Mouse (Mus musculus): ENCODE measurements around the gene Opcml. TPM values are rescaled to one million over a fixed set of nuclear protein-coding genes. Genes with fewer than 3 reads are reported as not detected.

The Opcml gene
- polyA plus RNA-seq, 2 experiments, result 3.7 to 5.5 TPM

DNA sequence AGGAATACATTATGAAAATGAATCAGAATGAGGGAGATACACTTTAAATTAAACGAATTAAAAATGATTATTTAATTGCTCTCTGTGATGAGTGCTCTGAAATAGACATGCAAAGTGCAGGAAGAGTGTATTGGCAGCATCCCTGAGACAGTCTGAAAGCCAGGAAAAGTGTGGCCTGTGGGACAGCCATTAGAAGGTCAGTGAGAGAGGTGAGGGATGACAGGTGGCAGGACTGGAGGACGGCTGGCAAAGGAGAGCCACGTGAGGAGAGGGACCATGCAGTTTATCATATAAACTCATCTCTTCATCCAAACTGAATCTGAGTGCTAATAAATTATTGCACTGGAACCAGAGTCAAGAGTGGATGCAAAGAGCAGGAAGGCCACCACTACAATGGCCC lies 796.7 kb downstream of the Opcml start:
- DNase-seq (ENCODE audit: low spot score) (no peak), ATAC-seq (ENCODE audit: low FRiP score, low read depth) (no peak)
- Histone ChIP-seq H3K4me1 (ENCODE audit: control insufficient read depth, insufficient read depth, low read length) (no peaks in the 10 kb centered on the region), H3K9ac (ENCODE audit: low read depth, low read length, severe bottlenecking) (no peak overlapping the region), H3K27me3 (ENCODE audit: control insufficient read depth, insufficient read depth, low read length) (no peaks in the 10 kb centered on the region), H3K36me3 (ENCODE audit: control insufficient read depth, insufficient read depth, low read length) (no peaks in the 10 kb centered on the region), H3K4me2 (replicated peaks; ENCODE audit: low read depth, low read length, severe bottlenecking) (no peak overlapping the region), H3K4me3 (replicated peaks; ENCODE audit: low read length) (no peak overlapping the region), H3K9me3 (ENCODE audit: control insufficient read depth, low read length) (no peaks in the 10 kb centered on the region), H3K27ac (replicated peaks; ENCODE audit: low read depth, low read length) (no peak overlapping the region)
- TF ChIP-seq POLR2A (IDR thresholded peaks at IDR 0.05; ENCODE audit: borderline replicate concordance, extremely low read depth, insufficient read depth, insufficient read length), result no peak
- 77% methylated on average over 3 of the region's 3 CpGs for WGBS

DNA sequence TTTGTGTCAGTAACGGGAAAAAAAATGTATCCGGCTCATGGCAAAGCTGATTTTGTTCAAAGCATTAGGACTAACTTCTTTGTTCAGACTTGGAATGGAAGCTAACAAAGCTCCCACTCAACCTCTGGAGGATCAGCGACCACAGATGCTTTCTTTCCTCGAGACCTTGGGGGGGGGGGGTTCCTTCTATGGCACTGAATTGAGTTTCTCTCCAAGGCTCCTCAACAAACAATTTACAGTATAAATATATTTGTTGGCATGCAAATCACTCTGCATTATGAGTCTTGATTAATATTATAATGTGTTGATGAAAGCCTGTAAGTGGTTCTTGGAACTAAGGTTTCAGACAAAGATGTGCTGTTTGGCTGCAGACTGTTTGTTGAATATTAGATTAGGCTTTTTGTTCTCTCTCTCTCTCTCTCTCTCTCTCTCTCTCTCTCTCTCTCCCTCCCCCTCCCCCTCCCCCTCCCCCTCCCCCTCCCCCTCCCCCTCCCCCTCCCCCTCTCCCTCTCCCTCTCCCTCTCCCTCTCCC lies 797.3 kb downstream of the Opcml start:
- H3K4me3 ChIP-seq (replicated peaks; ENCODE audit: low read length), result no peak overlapping the region
- H3K4me1 ChIP-seq (ENCODE audit: control insufficient read depth, insufficient read depth, low read length), result no peaks in the 10 kb centered on the region
- 88% methylated on average over 4 of the region's 4 CpGs for WGBS
- no peak overlapping the region for H3K27ac ChIP-seq (replicated peaks; ENCODE audit: low read depth, low read length)
- TF ChIP-seq POLR2A (IDR thresholded peaks at IDR 0.05; ENCODE audit: borderline replicate concordance, extremely low read depth, insufficient read depth, insufficient read length), result no peak
- no peaks in the 10 kb centered on the region for H3K27me3 ChIP-seq (ENCODE audit: control insufficient read depth, insufficient read depth, low read length)
- no peak for DNase-seq (ENCODE audit: low spot score)
- no peak overlapping the region for H3K9ac ChIP-seq (ENCODE audit: low read depth, low read length, severe bottlenecking)
- H3K4me2 ChIP-seq (replicated peaks; ENCODE audit: low read depth, low read length, severe bottlenecking), result no peak overlapping the region
- H3K9me3 ChIP-seq (ENCODE audit: control insufficient read depth, low read length), result no peaks in the 10 kb centered on the region
- no peaks in the 10 kb centered on the region for H3K36me3 ChIP-seq (ENCODE audit: control insufficient read depth, insufficient read depth, low read length)
- ATAC-seq (ENCODE audit: low FRiP score, low read depth), result no peak

DNA sequence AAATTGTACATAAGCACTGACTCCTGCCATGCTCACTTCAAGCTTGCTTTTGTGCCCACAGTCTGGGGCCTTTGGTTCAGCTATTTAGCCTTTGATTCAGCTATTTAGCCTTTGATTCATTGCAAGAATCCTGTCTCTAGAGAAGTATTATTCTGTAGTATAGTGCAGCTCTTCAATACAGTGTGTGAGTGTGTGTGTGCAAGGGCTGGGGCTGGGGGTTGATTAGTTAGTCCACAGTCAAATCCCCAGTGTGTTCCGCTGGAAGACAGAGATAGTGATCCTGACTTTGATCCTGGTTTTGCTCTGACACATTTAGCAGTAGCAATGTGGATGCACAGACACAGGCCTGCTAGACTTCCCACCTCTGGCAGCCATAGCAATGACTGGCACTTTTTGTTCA lies 797.9 kb downstream of the Opcml start:
- no peak for ATAC-seq (ENCODE audit: low FRiP score, low read depth)
- no peak for TF ChIP-seq POLR2A (IDR thresholded peaks at IDR 0.05; ENCODE audit: borderline replicate concordance, extremely low read depth, insufficient read depth, insufficient read length)
- Histone ChIP-seq H3K9me3 (ENCODE audit: control insufficient read depth, low read length) (no peaks in the 10 kb centered on the region), H3K9ac (ENCODE audit: low read depth, low read length, severe bottlenecking) (no peak overlapping the region), H3K27me3 (ENCODE audit: control insufficient read depth, insufficient read depth, low read length) (no peaks in the 10 kb centered on the region), H3K4me1 (ENCODE audit: control insufficient read depth, insufficient read depth, low read length) (no peaks in the 10 kb centered on the region), H3K36me3 (ENCODE audit: control insufficient read depth, insufficient read depth, low read length) (no peaks in the 10 kb centered on the region), H3K4me3 (replicated peaks; ENCODE audit: low read length) (no peak overlapping the region), H3K27ac (replicated peaks; ENCODE audit: low read depth, low read length) (no peak overlapping the region), H3K4me2 (replicated peaks; ENCODE audit: low read depth, low read length, severe bottlenecking) (no peak overlapping the region)
- DNase-seq (ENCODE audit: low spot score), result no peak
- WGBS, result 92% methylated on average over 1 of the region's 1 CpGs

DNA sequence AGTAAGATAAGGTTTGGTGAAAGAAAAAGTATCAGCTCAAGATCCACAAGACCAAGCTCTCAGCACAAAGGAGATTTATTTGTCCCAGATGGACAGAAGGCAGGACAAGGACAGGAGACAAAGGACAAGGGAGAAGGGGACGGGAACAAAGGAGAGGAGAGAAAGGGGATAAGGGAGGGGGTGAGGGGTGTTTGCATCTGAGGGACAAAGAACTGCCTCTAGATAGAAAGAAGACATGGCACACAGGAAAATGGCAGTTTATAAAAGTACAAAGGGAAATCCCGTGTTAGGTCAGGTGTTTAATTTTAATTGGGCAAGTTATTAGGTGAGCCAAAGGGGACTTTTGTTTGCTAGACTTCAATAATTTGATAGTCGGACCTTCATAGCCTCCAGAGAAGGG lies 801.6 kb downstream of the Opcml start:
- no peak overlapping the region for H3K9ac ChIP-seq (ENCODE audit: low read depth, low read length, severe bottlenecking)
- H3K36me3 ChIP-seq (ENCODE audit: control insufficient read depth, insufficient read depth, low read length), result no peaks in the 10 kb centered on the region
- no peak for DNase-seq (ENCODE audit: low spot score)
- no peak for TF ChIP-seq POLR2A (IDR thresholded peaks at IDR 0.05; ENCODE audit: borderline replicate concordance, extremely low read depth, insufficient read depth, insufficient read length)
- H3K9me3 ChIP-seq (ENCODE audit: control insufficient read depth, low read length), result no peaks in the 10 kb centered on the region
- no peak overlapping the region for H3K27ac ChIP-seq (replicated peaks; ENCODE audit: low read depth, low read length)
- no peaks in the 10 kb centered on the region for H3K27me3 ChIP-seq (ENCODE audit: control insufficient read depth, insufficient read depth, low read length)
- no peaks in the 10 kb centered on the region for H3K4me1 ChIP-seq (ENCODE audit: control insufficient read depth, insufficient read depth, low read length)
- WGBS, result 35% methylated on average over 3 of the region's 3 CpGs
- no peak overlapping the region for H3K4me3 ChIP-seq (replicated peaks; ENCODE audit: low read length)
- no peak for ATAC-seq (ENCODE audit: low FRiP score, low read depth)
- H3K4me2 ChIP-seq (replicated peaks; ENCODE audit: low read depth, low read length, severe bottlenecking), result no peak overlapping the region

DNA sequence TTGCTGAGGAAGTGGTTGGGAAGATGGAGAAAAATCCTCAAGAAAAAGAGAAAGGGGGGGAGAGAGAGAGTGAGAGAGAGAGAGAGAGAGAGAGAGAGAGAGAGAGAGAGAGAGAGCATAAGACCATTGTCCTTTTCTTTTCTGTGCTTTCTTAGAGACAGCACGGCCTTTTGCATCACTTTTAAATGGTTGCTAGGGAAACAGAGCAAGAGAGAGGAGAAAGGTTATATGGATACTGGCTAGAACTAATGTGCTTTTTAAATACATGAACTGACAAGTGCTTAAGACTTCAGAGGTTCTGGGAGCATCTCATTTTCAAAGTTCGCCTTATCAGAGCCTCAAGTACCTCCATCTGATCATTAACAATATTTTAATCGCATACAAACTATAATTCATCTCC lies 804.5 kb downstream of the Opcml start:
- Histone ChIP-seq H3K9ac (ENCODE audit: low read depth, low read length, severe bottlenecking) (no peak overlapping the region), H3K4me3 (replicated peaks; ENCODE audit: low read length) (no peak overlapping the region), H3K36me3 (ENCODE audit: control insufficient read depth, insufficient read depth, low read length) (no peaks in the 10 kb centered on the region), H3K4me1 (ENCODE audit: control insufficient read depth, insufficient read depth, low read length) (no peaks in the 10 kb centered on the region), H3K27me3 (ENCODE audit: control insufficient read depth, insufficient read depth, low read length) (no peaks in the 10 kb centered on the region), H3K27ac (replicated peaks; ENCODE audit: low read depth, low read length) (no peak overlapping the region), H3K4me2 (replicated peaks; ENCODE audit: low read depth, low read length, severe bottlenecking) (no peak overlapping the region), H3K9me3 (ENCODE audit: control insufficient read depth, low read length) (no peaks in the 10 kb centered on the region)
- no peak for TF ChIP-seq POLR2A (IDR thresholded peaks at IDR 0.05; ENCODE audit: borderline replicate concordance, extremely low read depth, insufficient read depth, insufficient read length)
- DNase-seq (ENCODE audit: low spot score), result no peak
- 92% methylated on average over 3 of the region's 3 CpGs for WGBS
- ATAC-seq (ENCODE audit: low FRiP score, low read depth), result no peak

DNA sequence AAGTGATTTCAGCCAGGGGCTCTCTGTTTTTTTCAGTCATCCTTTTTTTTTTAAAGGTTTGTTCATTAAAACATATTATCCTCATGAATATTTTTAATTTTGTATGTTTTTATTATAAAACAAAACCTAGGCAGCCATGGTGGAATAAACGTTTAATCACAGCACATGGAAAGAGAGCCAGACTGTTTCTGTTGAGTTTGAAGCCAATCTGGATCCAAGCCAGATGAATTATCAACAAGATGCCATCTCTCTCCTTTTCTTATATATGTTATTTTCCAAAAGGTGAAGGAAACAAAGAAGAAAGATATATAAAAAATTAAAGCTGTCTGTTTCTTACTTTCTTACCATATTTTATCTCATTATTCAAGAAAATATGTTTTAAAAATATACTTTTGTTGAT lies 815.0 kb downstream of the Opcml start:
- no peaks in the 10 kb centered on the region for H3K9me3 ChIP-seq (ENCODE audit: control insufficient read depth, low read length)
- no peaks in the 10 kb centered on the region for H3K36me3 ChIP-seq (ENCODE audit: control insufficient read depth, insufficient read depth, low read length)
- no peak overlapping the region for H3K27ac ChIP-seq (replicated peaks; ENCODE audit: low read depth, low read length)
- no peak for TF ChIP-seq POLR2A (IDR thresholded peaks at IDR 0.05; ENCODE audit: borderline replicate concordance, extremely low read depth, insufficient read depth, insufficient read length)
- ATAC-seq (ENCODE audit: low FRiP score, low read depth), result no peak
- WGBS, result 69% methylated on average over 1 of the region's 1 CpGs
- H3K4me3 ChIP-seq (replicated peaks; ENCODE audit: low read length), result no peak overlapping the region
- no peak for DNase-seq (ENCODE audit: low spot score)
- no peak overlapping the region for H3K9ac ChIP-seq (ENCODE audit: low read depth, low read length, severe bottlenecking)
- H3K4me2 ChIP-seq (replicated peaks; ENCODE audit: low read depth, low read length, severe bottlenecking), result no peak overlapping the region
- no peaks in the 10 kb centered on the region for H3K27me3 ChIP-seq (ENCODE audit: control insufficient read depth, insufficient read depth, low read length)
- no peaks in the 10 kb centered on the region for H3K4me1 ChIP-seq (ENCODE audit: control insufficient read depth, insufficient read depth, low read length)

Data from limb, embryonic 14.5 days (tissue).